Mouse (Mus musculus) right cerebral cortex, postnatal 14 days (tissue): ENCODE measurements at regions not wholly inside any gene's neighbourhood (a gene's known extent, or its start where the extent isn't known, plus 50 kb on each side); places are given as distances from the start of the nearest gene placed in this dataset.

Source experiments
- DNase-seq: peaks from one replicate; pipeline ENCODE4 v3.0.0; 2022

DNA sequence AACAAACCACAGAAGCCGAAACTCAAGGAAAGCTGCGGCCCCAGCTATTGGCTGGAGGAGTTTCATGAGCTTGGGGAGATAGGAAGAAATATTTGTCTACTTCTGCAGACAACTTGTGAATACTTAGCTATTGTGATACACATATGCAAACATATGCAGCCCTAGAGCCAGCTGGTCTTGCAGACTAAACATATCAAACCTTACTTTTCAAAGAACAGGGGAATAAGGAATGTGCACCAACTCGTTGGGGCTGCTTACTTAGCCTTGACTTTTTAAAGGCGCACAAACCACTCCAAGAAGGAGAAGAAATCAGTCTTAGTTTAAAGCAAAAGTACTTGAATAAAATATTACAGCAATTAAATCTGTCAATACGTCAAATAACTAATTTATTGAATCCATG is 106.8 kb upstream of the Lpar1 start:
- DNase-seq, result no peak

DNA sequence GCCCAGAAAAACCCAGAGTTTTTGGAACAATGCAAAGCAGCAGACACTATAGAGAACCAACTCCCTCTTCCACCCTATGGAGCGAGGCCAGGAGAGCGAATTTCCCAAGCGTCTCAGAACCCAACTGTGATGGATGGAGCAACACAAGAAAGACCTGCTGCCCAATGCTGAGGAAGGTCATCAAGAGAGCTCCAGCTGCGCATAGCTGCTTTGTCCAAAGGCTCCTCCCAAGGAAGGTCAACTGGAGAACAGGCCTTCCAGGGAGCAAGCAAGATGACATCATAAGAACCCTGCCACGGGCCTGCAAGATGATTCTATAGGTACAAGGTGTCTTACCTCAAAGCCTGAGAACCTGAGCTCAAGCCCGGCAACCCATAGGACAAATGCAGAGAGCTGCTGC is 104.5 kb upstream of the Lpar1 start:
- DNase-seq, result no peak

GRCm38 (mm10) chr4:58647761-58648295 is 94.1 kb upstream of the Lpar1 start:
- no peak for DNase-seq

GRCm38 (mm10) chr4:58646821-58647220 is 93.1 kb upstream of the Lpar1 start:
- no peak for DNase-seq

GRCm38 (mm10) chr4:58643371-58643770 is 89.7 kb upstream of the Lpar1 start:
- DNase-seq, result no peak

DNA sequence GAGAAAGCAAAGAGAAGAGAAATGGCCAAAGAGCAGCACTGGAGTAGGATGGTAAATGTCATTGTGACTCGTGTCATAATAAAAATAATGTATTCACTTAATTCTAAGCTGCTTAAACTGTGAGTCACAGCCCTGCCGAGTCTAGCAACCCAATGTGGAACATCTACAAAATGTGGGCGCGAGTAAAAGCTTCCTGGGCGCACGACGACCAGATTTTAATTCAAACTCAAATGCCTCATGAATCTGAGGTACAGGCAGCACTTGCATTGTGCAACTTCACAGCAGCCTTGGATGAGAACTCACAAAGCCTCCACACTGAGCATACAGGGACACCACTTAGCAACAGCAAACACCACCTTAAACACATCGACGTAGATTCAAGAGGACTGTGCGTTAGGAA is 88.5 kb upstream of the Lpar1 start:
- no peak for DNase-seq

DNA sequence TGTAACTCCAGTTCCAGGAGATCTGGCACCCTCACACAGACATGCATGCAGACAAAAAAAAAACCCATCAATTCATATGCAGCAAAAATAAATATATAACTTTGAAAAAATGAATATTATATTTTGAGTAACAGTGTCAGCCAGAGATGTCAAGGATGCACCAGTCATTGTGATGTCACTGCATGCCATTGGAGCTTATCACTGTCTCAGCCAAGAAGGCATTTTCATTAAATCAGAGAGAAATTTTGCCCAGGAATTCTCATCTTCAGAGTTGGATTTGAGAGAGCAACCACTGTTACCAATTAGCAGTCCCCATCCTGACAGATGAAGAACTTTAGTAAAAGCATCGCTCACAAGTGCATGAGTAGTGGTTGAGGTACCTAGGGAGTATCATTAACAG is 79.0 kb upstream of the Lpar1 start:
- DNase-seq, result no peak

DNA sequence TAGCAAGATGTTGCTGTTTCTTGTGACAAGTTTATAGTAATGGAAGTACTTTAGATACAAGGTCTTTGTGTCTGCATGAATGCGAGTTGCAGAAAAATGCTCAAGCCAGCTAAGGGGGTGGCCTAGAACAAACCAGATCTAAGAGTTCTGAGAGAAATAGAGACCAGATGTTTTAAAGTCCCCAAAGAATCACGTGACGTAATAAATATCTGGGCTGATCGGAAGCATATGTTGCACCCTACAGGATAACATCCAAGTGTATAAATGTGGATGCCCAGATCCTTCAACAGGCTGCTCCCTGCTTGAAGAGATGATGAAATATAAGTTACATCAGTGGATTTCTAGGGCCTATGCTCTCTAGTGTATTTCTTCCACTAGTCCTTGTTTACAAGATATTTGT is 77.7 kb upstream of the Lpar1 start:
- DNase-seq, result no peak

- DNase-seq, result no peak
Observed at GRCm38 (mm10) chr4:58627021-58627420, 73.3 kb upstream of the Lpar1 start.

DNA sequence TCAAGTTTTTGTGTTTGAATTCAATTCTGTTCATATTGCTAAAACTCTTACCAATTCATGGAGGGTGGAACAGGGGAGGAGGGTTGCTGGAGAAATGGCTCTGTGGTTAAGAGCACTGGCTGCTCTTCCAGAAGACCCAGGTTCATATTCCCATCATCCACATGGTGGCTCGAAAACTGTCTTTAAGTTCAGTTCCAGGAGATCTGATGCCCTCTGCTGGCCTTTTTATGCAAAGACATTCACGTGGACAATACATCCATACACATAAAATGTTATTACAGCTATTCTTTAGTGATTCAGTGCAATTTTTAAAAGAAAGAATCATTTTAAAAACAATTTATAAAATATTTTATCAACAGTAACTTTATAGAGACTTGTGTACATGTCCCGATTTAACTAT is 70.4 kb upstream of the Lpar1 start:
- no peak for DNase-seq

GRCm38 (mm10) chr4:58620641-58621040 is 66.9 kb upstream of the Lpar1 start:
- no peak for DNase-seq

- DNase-seq, result no peak
Observed at GRCm38 (mm10) chr4:58617261-58617660, 63.6 kb upstream of the Lpar1 start.

DNA sequence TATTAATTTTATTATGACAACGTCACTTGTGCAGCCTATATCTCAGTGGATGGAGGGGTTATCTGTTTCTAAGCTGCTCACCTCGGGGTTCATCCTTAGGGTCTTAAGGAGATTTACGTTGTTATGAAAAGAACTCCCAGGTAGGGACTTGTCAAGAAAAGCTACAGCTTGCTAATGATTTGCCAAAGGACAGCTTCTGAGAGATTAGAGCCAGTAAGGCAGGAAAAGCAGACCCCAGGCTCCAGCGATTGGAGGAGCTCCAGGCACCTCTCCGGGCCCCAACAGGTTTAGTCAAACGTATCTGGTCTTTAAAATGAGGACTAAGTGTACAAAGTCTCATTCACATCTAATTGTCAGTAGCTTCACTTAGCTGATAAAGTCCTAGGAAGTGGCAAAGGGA is 59.8 kb upstream of the Lpar1 start:
- DNase-seq, result no peak

GRCm38 (mm10) chr4:58613022-58613421 is 59.3 kb upstream of the Lpar1 start:
- no peak for DNase-seq

- no peak for DNase-seq
Observed at GRCm38 (mm10) chr4:58607491-58607890, 53.8 kb upstream of the Lpar1 start.

GRCm38 (mm10) chr4:58605941-58606340 is 52.2 kb upstream of the Lpar1 start:
- no peak for DNase-seq
